Mouse (Mus musculus): ENCODE results near the gene Adcy1.

Gene Adcy1

GRCm38 (mm10) chr11:7068479-7069235, 5.4 kb downstream of the Adcy1 start:
- no peak for DNase-seq (ENCODE audit: extremely low spot score, low spot score)

GRCm38 (mm10) chr11:7069762-7070161, 6.5 kb downstream of the Adcy1 start:
- DNase-seq (ENCODE audit: extremely low spot score, low spot score) = no peak

- DNase-seq (ENCODE audit: extremely low spot score, low spot score) = no peak
These were observed 8.3 kb downstream of the Adcy1 start for GRCm38 (mm10) chr11:7071617-7072016.

GRCm38 (mm10) chr11:7073556-7073955, 10.3 kb downstream of the Adcy1 start:
- DNase-seq (ENCODE audit: extremely low spot score, low spot score) = no peak

GRCm38 (mm10) chr11:7076510-7076909, 13.2 kb downstream of the Adcy1 start:
- no peak for DNase-seq (ENCODE audit: extremely low spot score, low spot score)

GRCm38 (mm10) chr11:7081893-7082292, 18.6 kb downstream of the Adcy1 start:
- no peak for DNase-seq (ENCODE audit: extremely low spot score, low spot score)

- no peak for DNase-seq (ENCODE audit: extremely low spot score, low spot score)
These were observed 20.6 kb downstream of the Adcy1 start for GRCm38 (mm10) chr11:7083911-7084310.

- no peak for DNase-seq (ENCODE audit: extremely low spot score, low spot score)
These were observed 21.9 kb downstream of the Adcy1 start for GRCm38 (mm10) chr11:7085184-7085583.

GRCm38 (mm10) chr11:7091120-7091519, 27.8 kb downstream of the Adcy1 start:
- DNase-seq (ENCODE audit: extremely low spot score, low spot score) = no peak

GRCm38 (mm10) chr11:7094844-7095243, 31.6 kb downstream of the Adcy1 start:
- no peak for DNase-seq (ENCODE audit: extremely low spot score, low spot score)

- no peak for DNase-seq (ENCODE audit: extremely low spot score, low spot score)
These were observed 38.4 kb downstream of the Adcy1 start for GRCm38 (mm10) chr11:7101674-7102073.

GRCm38 (mm10) chr11:7102256-7103194, 39.2 kb downstream of the Adcy1 start:
- no peak for DNase-seq (ENCODE audit: extremely low spot score, low spot score)

GRCm38 (mm10) chr11:7105337-7105736, 42.0 kb downstream of the Adcy1 start:
- DNase-seq (ENCODE audit: extremely low spot score, low spot score) = no peak

- no peak for DNase-seq (ENCODE audit: extremely low spot score, low spot score)
These were observed 45.8 kb downstream of the Adcy1 start for GRCm38 (mm10) chr11:7109131-7109530.

GRCm38 (mm10) chr11:7113046-7113445, 49.8 kb downstream of the Adcy1 start:
- no peak for DNase-seq (ENCODE audit: extremely low spot score, low spot score)

- no peak for DNase-seq (ENCODE audit: extremely low spot score, low spot score)
These were observed 50.4 kb downstream of the Adcy1 start for GRCm38 (mm10) chr11:7113687-7114086.

GRCm38 (mm10) chr11:7114312-7114711, 51.0 kb downstream of the Adcy1 start:
- DNase-seq (ENCODE audit: extremely low spot score, low spot score) = no peak

GRCm38 (mm10) chr11:7116647-7117046, 53.4 kb downstream of the Adcy1 start:
- no peak for DNase-seq (ENCODE audit: extremely low spot score, low spot score)

- no peak for DNase-seq (ENCODE audit: extremely low spot score, low spot score)
These were observed 66.2 kb downstream of the Adcy1 start for GRCm38 (mm10) chr11:7129319-7130051.

- no peak for DNase-seq (ENCODE audit: extremely low spot score, low spot score)
These were observed 69.6 kb downstream of the Adcy1 start for GRCm38 (mm10) chr11:7132736-7133387.

- no peak for DNase-seq (ENCODE audit: extremely low spot score, low spot score)
These were observed 70.4 kb downstream of the Adcy1 start for GRCm38 (mm10) chr11:7133736-7134135.

All from neural tube, embryonic 10.5 days (tissue).